21 mouse cellular contexts compared by ENCODE assay signal in genomic region chr6:97444145-97444544, GRCm38 (mm10).
DNase-seq lines count a peak whose midpoint lies in the region; ATAC-seq and TF ChIP-seq lines count a peak whose summit lies in the region.
"Had no signal": no experiment of that assay in that cellular context is flagged by ENCODE, and none has a peak within 500 bp of the region (broad histone marks: within the 10 kb centered on the region; RNA-seq: fewer than 3 reads in every experiment).

No protein-coding gene starts in this region.

- DNase-seq in forebrain, embryonic 14.5 days (ENCODE audit: low spot score): peak; percentile 16
- no peak for DNase-seq in forebrain, embryonic 11.5 days (ENCODE audit: low spot score)
- no peak for DNase-seq in heart, adult 2 months
- DNase-seq in heart, postnatal 36 days: no peak
- DNase-seq in 3T3-L1 (ENCODE audit: low read depth, low spot score): peak; percentile 21
- DNase-seq in brain, embryonic 14.5 days (ENCODE audit: low read depth): peak; percentile 25
- no peak for DNase-seq in adrenal gland, postnatal 25 days
- no peak for DNase-seq in lung, postnatal 4 days
- DNase-seq: adrenal gland, adult 2 months; B cell, adult 2 months; cerebellum, adult 11-12 months; cerebellum, adult 8-10 months; cerebellum, postnatal 36 days had no signal

- H3K4me3 ChIP-seq in forebrain, embryonic 14.5 days (ENCODE audit: low read depth, low read length): no peak overlapping the region
- H3K4me3 ChIP-seq in forebrain, embryonic 11.5 days (ENCODE audit: low read depth, low read length): no peak overlapping the region
- H3K4me3 ChIP-seq in heart, adult 2 months: no peak overlapping the region
- H3K4me3 ChIP-seq: forebrain, embryonic 10.5 days; forebrain, embryonic 15.5 days; hindbrain, embryonic 12.5 days; hindbrain, embryonic 15.5 days had no signal

- H3K27ac ChIP-seq in forebrain, embryonic 14.5 days (ENCODE audit: low read depth, low read length): no peak overlapping the region
- no peak overlapping the region for H3K27ac ChIP-seq in forebrain, embryonic 11.5 days (ENCODE audit: low read depth, low read length)
- peak overlapping the region; percentile 36 for H3K27ac ChIP-seq in heart, adult 2 months
- H3K27ac ChIP-seq: forebrain, embryonic 10.5 days; forebrain, embryonic 15.5 days; hindbrain, embryonic 12.5 days; hindbrain, embryonic 15.5 days had no signal

- no peak for TF ChIP-seq CTCF in heart, adult 2 months (IDR thresholded peaks at IDR 0.05)
- no peak for TF ChIP-seq CTCF in brain, embryonic 14.5 days (IDR thresholded peaks at IDR 0.05; ENCODE audit: borderline replicate concordance, extremely low read depth, insufficient read depth, insufficient read length)

- 86% methylated on average over 5 of the region's 5 CpGs for WGBS in forebrain, embryonic 14.5 days
- WGBS in forebrain, embryonic 11.5 days: 92% methylated on average over 5 of the region's 5 CpGs
- 57% methylated on average over 5 of the region's 5 CpGs for WGBS in heart, adult 2 months

- no peak for TF ChIP-seq EP300 in heart, adult 2 months (IDR thresholded peaks at IDR 0.05; ENCODE audit: insufficient read depth, low read depth, low read length)

- H3K27me3 ChIP-seq in forebrain, embryonic 14.5 days (replicated peaks; ENCODE audit: control insufficient read depth, insufficient read depth, low read length): no peaks in the 10 kb centered on the region
- H3K27me3 ChIP-seq in forebrain, embryonic 11.5 days (ENCODE audit: control insufficient read depth, insufficient read depth, low read length): no peaks in the 10 kb centered on the region
- H3K27me3 ChIP-seq in heart, adult 2 months (ENCODE audit: control insufficient read depth, insufficient read depth, low read length): no peaks in the 10 kb centered on the region
- H3K27me3 ChIP-seq: CH12.LX; forebrain, embryonic 15.5 days; hindbrain, embryonic 12.5 days; hindbrain, embryonic 15.5 days had no signal

- ATAC-seq in forebrain, embryonic 14.5 days: no peak
- ATAC-seq in forebrain, embryonic 11.5 days (replicated peaks; ENCODE audit: low FRiP score): no peak
- ATAC-seq: forebrain, embryonic 15.5 days; intestine, postnatal 0 days had no signal

- no peaks in the 10 kb centered on the region for H3K79me2 ChIP-seq in heart, adult 2 months (replicated peaks; ENCODE audit: control insufficient read depth, insufficient read depth, low read length)

- peaks cover 5% of the 10 kb centered on the region; the same call in 1 of the 2 replicates for H3K4me1 ChIP-seq in forebrain, embryonic 14.5 days (ENCODE audit: control insufficient read depth, insufficient read depth, low read length)
- peaks cover 6% of the 10 kb centered on the region; the same call in 1 of the 2 replicates for H3K4me1 ChIP-seq in forebrain, embryonic 11.5 days (replicated peaks; ENCODE audit: control insufficient read depth, insufficient read depth, low read length)
- H3K4me1 ChIP-seq in heart, adult 2 months (ENCODE audit: control insufficient read depth, insufficient read depth, low read length): peaks cover 37% of the 10 kb centered on the region

- H3K36me3 ChIP-seq in forebrain, embryonic 14.5 days (ENCODE audit: control insufficient read depth, insufficient read depth, low read length): no peaks in the 10 kb centered on the region
- no peaks in the 10 kb centered on the region for H3K36me3 ChIP-seq in forebrain, embryonic 11.5 days (ENCODE audit: control insufficient read depth, insufficient read depth, low read length)
- peaks cover 7% of the 10 kb centered on the region; the same call in 1 of the 2 replicates for H3K36me3 ChIP-seq in heart, adult 2 months (ENCODE audit: control insufficient read depth, insufficient read depth, low read length)
- H3K36me3 ChIP-seq: forebrain, embryonic 10.5 days; forebrain, embryonic 15.5 days; G1E; hindbrain, embryonic 12.5 days; hindbrain, embryonic 15.5 days had no signal

- no peak overlapping the region for H3K4me2 ChIP-seq in forebrain, embryonic 14.5 days (ENCODE audit: low read length)
- no peak overlapping the region for H3K4me2 ChIP-seq in forebrain, embryonic 11.5 days (ENCODE audit: low read depth, low read length, severe bottlenecking)
- H3K4me2 ChIP-seq: forebrain, embryonic 15.5 days; heart, embryonic 11.5 days; hindbrain, embryonic 12.5 days; hindbrain, embryonic 15.5 days had no signal

- H3K9me3 ChIP-seq in forebrain, embryonic 14.5 days (replicated peaks; ENCODE audit: control insufficient read depth, low read length): no peaks in the 10 kb centered on the region
- H3K9me3 ChIP-seq in forebrain, embryonic 11.5 days (ENCODE audit: control insufficient read depth, low read length): no peaks in the 10 kb centered on the region
- H3K9me3 ChIP-seq: forebrain, embryonic 10.5 days; forebrain, embryonic 15.5 days; hindbrain, embryonic 12.5 days; hindbrain, embryonic 15.5 days had no signal

- H3K9ac ChIP-seq in forebrain, embryonic 14.5 days (ENCODE audit: low read length): no peak overlapping the region
- H3K9ac ChIP-seq in forebrain, embryonic 11.5 days (ENCODE audit: low read length): no peak overlapping the region
- H3K9ac ChIP-seq in heart, adult 2 months (ENCODE audit: low read depth, low read length): no peak overlapping the region
- H3K9ac ChIP-seq: forebrain, embryonic 15.5 days; hindbrain, embryonic 12.5 days; hindbrain, embryonic 15.5 days had no signal

- intact Hi-C loops in heart, adult 2 months (cut with DNase I): loop anchor here (5.0 kb wide), 1 partner anchor 43 kb away; no protein-coding TSS in a partner anchor
- intact Hi-C loops in heart, postnatal 36 days (cut with DNase I): no loop called here

- no peak for TF ChIP-seq POLR2A in heart, adult 2 months (IDR thresholded peaks at IDR 0.05; ENCODE audit: insufficient read depth, low read depth, low read length)
- TF ChIP-seq POLR2A in brain, embryonic 14.5 days (IDR thresholded peaks at IDR 0.05; ENCODE audit: borderline replicate concordance, extremely low read depth, insufficient read depth, insufficient read length, poor library complexity, severe bottlenecking): no peak

Comparison
In these comparisons a context has a peak if more than half of its experiments do, and no peak if none do; other contexts are left out.
1. DNase-seq: peak in forebrain, embryonic 14.5 days (single experiment), 3T3-L1 (single experiment) and brain, embryonic 14.5 days (single experiment); none in forebrain, embryonic 11.5 days (single experiment), heart, adult 2 months (0 of 2), heart, postnatal 36 days (0 of 2), adrenal gland, postnatal 25 days (single experiment) and lung, postnatal 4 days (0 of 2).